Mouse (Mus musculus) kidney, embryonic 15.5 days (tissue): ENCODE measurements around the gene Rccd1. TPM values are rescaled to one million over a fixed set of nuclear protein-coding genes. Genes with fewer than 3 reads are reported as not detected.

ENCODE experiments used
- ATAC-seq: fragments of 200-750 bp; cut with Nextera tagmentation; replicated peaks from 2 replicates; pipeline ENCODE4 v1.8.0; 2017; ENCODE audit warnings: moderate TSS enrichment; ENCODE audit not compliant: low FRiP score
- H3K27ac ChIP-seq: fragments of 300-500 bp; sonication (generic); 2 replicates; pipeline ENCODE4 v1.5.1; 2015; ENCODE audit warnings: mild to moderate bottlenecking, inconsistent platforms
- H3K27me3 ChIP-seq: fragments of 300-500 bp; sonication (generic); 2 replicates; pipeline ENCODE4 v1.6.1; 2015; ENCODE audit warnings: inconsistent platforms
- H3K36me3 ChIP-seq: fragments of 300-500 bp; sonication (generic); 2 replicates; pipeline ENCODE4 v1.6.1; 2015; ENCODE audit warnings: inconsistent platforms
- H3K4me1 ChIP-seq: fragments of 300-500 bp; sonication (generic); 2 replicates; pipeline ENCODE4 v1.6.1; 2015; ENCODE audit warnings: inconsistent platforms
- H3K4me2 ChIP-seq: fragments of 300-500 bp; sonication (generic); 2 replicates; pipeline ENCODE4 v1.6.1; 2015; ENCODE audit warnings: moderate library complexity, mild to moderate bottlenecking, inconsistent platforms
- H3K4me3 ChIP-seq: fragments of 300-500 bp; sonication (generic); replicated peaks from 2 replicates; pipeline ENCODE4 v1.5.1; 2015; ENCODE audit warnings: mild to moderate bottlenecking, inconsistent platforms
- H3K9ac ChIP-seq: fragments of 300-500 bp; sonication (generic); 2 replicates; pipeline ENCODE4 v1.6.1; 2015; ENCODE audit warnings: mild to moderate bottlenecking, inconsistent platforms
- H3K9me3 ChIP-seq: fragments of 300-500 bp; sonication (generic); replicated peaks from 2 replicates; pipeline ENCODE4 v1.6.1; 2016; ENCODE audit warnings: inconsistent platforms
- WGBS: fragments of 180-500 bp; shearing (Covaris S2); methylation state at CpG from one replicate; pipeline ENCODE4 v1.1.7; 2015; ENCODE audit warnings: mixed read lengths; 5-methylcytosine and 5-hydroxymethylcytosine counted together
- polyA plus RNA-seq: library from polyadenylated mRNA; unstranded; fragments of >200 nt; fragmentation: Nextera tagmentation; extraction: Ambion mirVana; gene quantifications from 2 replicates; pipeline ENCODE4 v1.2.1, GENCODE M21; 2015

Rccd1 gene
- polyA plus RNA-seq, 1 experiment from 2014 or later: 12.3 TPM

- Histone ChIP-seq H3K36me3 (peaks cover 49% of the 10 kb centered on the region), H3K27ac (peak overlapping the region; percentile 45; the same call in 1 of the 2 replicates), H3K9me3 (peaks cover 7% of the 10 kb centered on the region), H3K4me3 (peak overlapping the region; percentile 64), H3K4me1 (peaks cover 18% of the 10 kb centered on the region), H3K9ac (peak overlapping the region; percentile 55), H3K27me3 (no peaks in the 10 kb centered on the region), H3K4me2 (peak overlapping the region; percentile 81)
- WGBS: 1% methylated on average over 23 of the region's 23 CpGs
- ATAC-seq: peak; percentile 77
These were observed 54.5 kb downstream of the Rccd1 start for GRCm38 (mm10) chr7:80269751-80270255.

DNA sequence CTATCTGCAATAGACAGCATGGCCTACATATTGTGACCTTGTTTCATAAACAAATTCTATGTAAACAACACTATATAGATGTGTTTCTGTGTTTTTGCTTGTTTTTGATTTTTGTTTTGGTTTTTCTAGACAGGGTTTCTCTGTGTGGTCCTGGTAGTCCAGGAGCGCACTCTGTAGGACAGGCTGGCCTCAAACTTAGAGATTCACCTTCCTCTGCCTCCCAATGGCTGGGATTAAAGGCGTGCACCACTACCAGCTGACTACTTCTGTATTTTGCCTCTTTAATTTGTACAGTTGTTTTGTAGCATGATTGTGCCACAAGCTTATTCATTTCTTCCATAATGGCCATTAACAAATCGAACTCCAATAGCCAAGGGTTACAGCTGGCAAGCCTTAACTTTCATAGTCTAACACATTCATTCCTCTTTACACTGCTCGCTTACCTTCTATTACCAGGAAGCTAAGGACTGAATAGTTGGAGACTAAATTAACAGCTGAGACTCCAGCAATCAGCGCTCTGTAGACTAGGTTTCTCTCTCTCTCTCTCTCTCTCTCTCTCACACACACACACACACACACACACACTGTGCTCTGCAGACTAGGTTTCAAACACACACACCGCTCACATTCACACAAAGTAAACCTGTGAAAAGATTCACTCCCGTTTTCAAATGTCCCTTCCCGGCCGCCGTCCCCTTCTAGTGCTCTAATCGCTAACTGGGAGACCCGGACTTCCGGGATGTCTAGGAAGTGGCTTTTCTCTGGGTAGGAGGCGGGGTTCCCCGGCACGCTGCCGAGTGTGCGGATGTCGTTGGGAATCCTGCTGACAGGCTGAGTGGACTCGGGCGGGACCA is 55.1 kb downstream of the Rccd1 start, which contains the start of gene Vps33b:
Gene Vps33b (plus strand): TSS at position 753 of the 854 bp plus-strand sequence.
- Histone ChIP-seq H3K4me2 (peak within 1 kb of the TSS; percentile 81), H3K9me3 (peaks cover under 1% of the 10 kb centered on the region; the same call in 1 of the 2 replicates), H3K9ac (peak within 1 kb of the TSS; percentile 55), H3K4me3 (peak within 1 kb of the TSS; percentile 64), H3K4me1 (peaks cover 18% of the 10 kb centered on the region), H3K36me3 (peaks cover 49% of the 10 kb centered on the region), H3K27ac (peak within 1 kb of the TSS; percentile 45), H3K27me3 (no peaks in the 10 kb centered on the region)
- ATAC-seq: peak; percentile 90
- 4% methylated on average over 21 of the region's 21 CpGs for WGBS

DNA sequence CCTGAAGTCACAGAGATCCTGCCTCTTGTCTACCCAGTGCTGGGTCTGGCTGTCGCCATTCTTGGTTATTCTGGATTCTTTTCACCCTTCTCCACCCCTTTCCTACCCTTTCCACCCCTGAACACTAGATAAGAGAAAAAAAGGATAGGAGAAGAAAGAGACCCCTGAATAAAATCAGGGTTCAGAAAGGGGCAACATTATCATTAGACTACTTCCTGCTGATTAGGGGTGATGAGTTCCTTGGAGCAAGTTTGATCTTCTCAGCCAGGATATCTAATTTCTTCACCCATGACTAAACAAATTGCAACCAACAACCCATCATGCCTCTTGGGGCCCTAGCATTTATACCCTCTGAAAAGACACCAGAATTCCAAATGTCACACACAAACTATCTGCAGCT is 56.5 kb downstream of the Rccd1 start:
- Histone ChIP-seq H3K4me1 (peaks cover 18% of the 10 kb centered on the region), H3K27me3 (no peaks in the 10 kb centered on the region), H3K36me3 (peaks cover 47% of the 10 kb centered on the region), H3K4me3 (no peak overlapping the region), H3K27ac (no peak overlapping the region), H3K9ac (no peak overlapping the region), H3K9me3 (no peaks in the 10 kb centered on the region), H3K4me2 (no peak overlapping the region)
- WGBS: 88% methylated on average over 1 of the region's 1 CpGs
- ATAC-seq: no peak

DNA sequence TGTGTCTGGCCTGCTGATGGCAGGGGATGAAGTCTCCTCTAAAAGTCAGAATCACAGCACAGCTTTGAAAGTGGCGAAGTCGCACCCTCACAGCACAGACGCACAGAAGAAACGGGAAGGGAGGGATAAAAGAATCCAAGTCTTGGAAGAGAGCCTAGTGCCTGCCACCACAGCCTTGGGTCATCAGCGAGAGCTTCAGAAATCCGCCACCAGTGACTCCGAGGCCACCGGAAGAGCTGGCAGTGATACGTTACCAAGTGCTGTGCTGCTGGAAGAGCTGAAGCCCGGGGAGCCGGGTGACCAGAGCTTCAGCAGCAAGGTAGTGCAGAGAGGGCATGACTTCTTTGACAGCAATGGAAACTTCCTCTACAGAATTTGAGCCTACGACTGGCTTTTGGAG is 59.6 kb downstream of the Rccd1 start:
- no peak overlapping the region for H3K9ac ChIP-seq
- peaks cover 5% of the 10 kb centered on the region for H3K27me3 ChIP-seq
- H3K4me1 ChIP-seq: peaks cover 26% of the 10 kb centered on the region
- H3K4me3 ChIP-seq: no peak overlapping the region
- no peak overlapping the region for H3K4me2 ChIP-seq
- ATAC-seq: no peak
- H3K9me3 ChIP-seq: no peaks in the 10 kb centered on the region
- H3K36me3 ChIP-seq: peaks cover 44% of the 10 kb centered on the region
- H3K27ac ChIP-seq: no peak overlapping the region
- WGBS: 91% methylated on average over 12 of the region's 12 CpGs

- under 1% methylated on average over 32 of the region's 32 CpGs for WGBS
- no peak; the same call in 1 of the 2 replicates for ATAC-seq
- H3K27ac ChIP-seq: peak overlapping the region; percentile 86
- H3K9ac ChIP-seq: peak overlapping the region; percentile 92
- H3K27me3 ChIP-seq: peaks cover 12% of the 10 kb centered on the region
- H3K9me3 ChIP-seq: no peaks in the 10 kb centered on the region
- H3K4me2 ChIP-seq: peak overlapping the region; percentile 70
- peak overlapping the region; percentile 95 for H3K4me3 ChIP-seq
- peaks cover 17% of the 10 kb centered on the region for H3K4me1 ChIP-seq
- H3K36me3 ChIP-seq: peaks cover 35% of the 10 kb centered on the region
These were observed 62.8 kb downstream of the Rccd1 start for GRCm38 (mm10) chr7:80261372-80261990.

- WGBS: 25% methylated on average over 40 of the region's 40 CpGs
- Histone ChIP-seq H3K27ac (peak within 1 kb of the TSS; percentile 86), H3K4me2 (peak within 1 kb of the TSS; percentile 70), H3K4me1 (peaks cover 17% of the 10 kb centered on the region), H3K4me3 (peak within 1 kb of the TSS; percentile 95), H3K36me3 (peaks cover 28% of the 10 kb centered on the region), H3K9ac (peak within 1 kb of the TSS; percentile 92), H3K27me3 (peaks cover 12% of the 10 kb centered on the region), H3K9me3 (no peaks in the 10 kb centered on the region)
- peak; percentile 90 for ATAC-seq
These were observed 63.5 kb downstream of the Rccd1 start, which contains the start of gene Ngrn for GRCm38 (mm10) chr7:80260625-80261371. Gene Ngrn (plus strand): TSS chr7:80261215.

- no peak overlapping the region for H3K27ac ChIP-seq
- H3K27me3 ChIP-seq: peaks cover 16% of the 10 kb centered on the region
- no peak overlapping the region for H3K4me2 ChIP-seq
- no peak overlapping the region for H3K9ac ChIP-seq
- H3K4me1 ChIP-seq: peaks cover 17% of the 10 kb centered on the region
- H3K9me3 ChIP-seq: no peaks in the 10 kb centered on the region
- ATAC-seq: no peak
- 73% methylated on average over 2 of the region's 2 CpGs for WGBS
- no peak overlapping the region for H3K4me3 ChIP-seq
- H3K36me3 ChIP-seq: no peaks in the 10 kb centered on the region
These were observed 66.5 kb downstream of the Rccd1 start for GRCm38 (mm10) chr7:80257706-80258105.

DNA sequence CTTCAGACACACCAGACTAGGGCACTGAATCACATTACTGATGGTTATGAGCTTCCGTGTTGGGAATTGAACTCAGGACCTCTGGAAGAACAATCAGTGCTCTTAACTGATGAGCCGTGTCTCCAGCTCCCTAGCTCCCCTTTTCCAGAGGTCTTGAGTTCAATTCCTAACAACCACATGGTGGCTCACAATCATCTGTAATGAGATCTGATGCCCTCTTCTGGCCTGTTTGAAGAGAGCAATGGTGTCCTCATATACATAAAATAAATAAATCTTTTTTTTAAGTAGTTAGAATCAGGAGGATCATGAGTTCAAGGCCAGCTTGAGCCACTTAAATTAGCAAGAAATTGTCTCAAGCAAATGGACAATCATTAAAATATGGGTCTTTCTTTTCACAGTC is 68.3 kb downstream of the Rccd1 start:
- no peaks in the 10 kb centered on the region for H3K9me3 ChIP-seq
- no peak overlapping the region for H3K4me3 ChIP-seq
- H3K4me2 ChIP-seq: no peak overlapping the region
- WGBS: 75% methylated on average over 2 of the region's 2 CpGs
- no peaks in the 10 kb centered on the region for H3K36me3 ChIP-seq
- no peak overlapping the region for H3K27ac ChIP-seq
- peaks cover 16% of the 10 kb centered on the region for H3K27me3 ChIP-seq
- H3K9ac ChIP-seq: no peak overlapping the region
- H3K4me1 ChIP-seq: peaks cover 7% of the 10 kb centered on the region; the same call in 1 of the 2 replicates
- no peak for ATAC-seq

DNA sequence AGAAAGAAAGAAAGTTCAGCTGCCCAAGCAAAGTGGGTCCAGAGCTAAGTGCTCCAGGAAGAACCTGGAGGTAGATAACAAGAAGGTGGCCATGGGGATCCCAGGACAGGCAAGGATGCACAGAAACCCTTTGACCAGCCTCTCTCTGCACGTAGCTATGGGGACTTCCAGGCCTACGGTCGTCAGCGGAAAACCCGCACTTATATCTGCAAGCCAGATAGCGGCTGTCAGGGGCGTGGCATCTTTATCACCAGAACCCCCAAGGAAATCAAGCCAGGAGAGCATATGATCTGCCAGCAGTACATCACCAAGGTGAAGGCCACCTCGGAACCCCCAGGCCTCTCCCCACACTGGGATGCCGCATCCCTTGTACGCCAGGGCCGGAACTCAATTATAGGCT is 71.4 kb downstream of the Rccd1 start:
- no peak overlapping the region for H3K9ac ChIP-seq
- H3K36me3 ChIP-seq: no peaks in the 10 kb centered on the region
- H3K27ac ChIP-seq: no peak overlapping the region
- no peaks in the 10 kb centered on the region for H3K4me1 ChIP-seq
- whole genome bisulfite sequencing: 86% methylated on average over 11 of the region's 11 CpGs
- no peak overlapping the region for H3K4me2 ChIP-seq
- H3K9me3 ChIP-seq: no peaks in the 10 kb centered on the region
- no peak overlapping the region for H3K4me3 ChIP-seq
- ATAC-seq: no peak
- H3K27me3 ChIP-seq: peaks cover 4% of the 10 kb centered on the region; the same call in 1 of the 2 replicates

DNA sequence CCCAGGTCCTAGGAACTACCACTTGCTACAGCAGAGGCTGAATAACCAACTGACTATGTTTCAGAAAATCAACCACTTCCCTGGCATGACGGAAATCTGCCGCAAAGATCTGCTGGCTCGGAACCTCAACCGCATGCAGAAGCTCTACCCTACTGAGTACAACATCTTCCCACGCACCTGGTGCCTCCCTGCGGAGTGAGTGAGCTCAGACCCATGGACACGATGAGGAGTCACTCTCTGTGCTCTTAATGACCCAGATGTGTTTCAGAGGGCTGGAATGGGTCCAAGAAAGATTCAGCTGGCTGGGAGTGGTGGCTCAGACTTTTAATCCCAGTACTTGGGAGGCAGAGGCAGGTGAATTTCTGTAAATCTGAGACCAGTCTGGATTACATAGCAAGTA is 71.8 kb downstream of the Rccd1 start:
- ATAC-seq: no peak
- Histone ChIP-seq H3K27me3 (peaks cover 4% of the 10 kb centered on the region; the same call in 1 of the 2 replicates), H3K27ac (no peak overlapping the region), H3K4me2 (no peak overlapping the region), H3K9me3 (no peaks in the 10 kb centered on the region), H3K36me3 (no peaks in the 10 kb centered on the region), H3K4me3 (no peak overlapping the region), H3K9ac (no peak overlapping the region), H3K4me1 (no peaks in the 10 kb centered on the region)
- WGBS: 74% methylated on average over 7 of the region's 7 CpGs

- H3K4me3 ChIP-seq: peak overlapping the region; percentile 55
- H3K27ac ChIP-seq: peak overlapping the region; percentile 78; the same call in 1 of the 2 replicates
- H3K9me3 ChIP-seq: no peaks in the 10 kb centered on the region
- ATAC-seq: no peak
- no peaks in the 10 kb centered on the region for H3K4me1 ChIP-seq
- H3K27me3 ChIP-seq: no peaks in the 10 kb centered on the region
- no peaks in the 10 kb centered on the region for H3K36me3 ChIP-seq
- WGBS: 68% methylated on average over 7 of the region's 7 CpGs
- H3K9ac ChIP-seq: peak overlapping the region; percentile 59; the same call in 1 of the 2 replicates
- H3K4me2 ChIP-seq: peak overlapping the region; percentile 65
These were observed 77.4 kb downstream of the Rccd1 start for GRCm38 (mm10) chr7:80246859-80247258.
